Mouse (Mus musculus) left cerebral cortex, adult 18-20 months (tissue): ENCODE data around the gene Dnajb4. TPM values are rescaled to one million over a fixed set of nuclear protein-coding genes. Genes with fewer than 3 reads are reported as not detected.

Experiments
- DNase-seq, 2 experiments: peaks; one replicate each; pipeline ENCODE4 v3.0.0; 2021 to 2022; ENCODE audit warnings: low spot score in 2 of 2, mixed read lengths in 1 of 2
- total RNA-seq, 2 experiments: library from RNA; stranded (reverse); gene quantifications; 2 replicates each; pipeline ENCODE4 v1.2.3; 2021

Dnajb4 gene
- total RNA-seq, 2 experiments from 2014 or later = 74.9 to 82.4 TPM

DNA sequence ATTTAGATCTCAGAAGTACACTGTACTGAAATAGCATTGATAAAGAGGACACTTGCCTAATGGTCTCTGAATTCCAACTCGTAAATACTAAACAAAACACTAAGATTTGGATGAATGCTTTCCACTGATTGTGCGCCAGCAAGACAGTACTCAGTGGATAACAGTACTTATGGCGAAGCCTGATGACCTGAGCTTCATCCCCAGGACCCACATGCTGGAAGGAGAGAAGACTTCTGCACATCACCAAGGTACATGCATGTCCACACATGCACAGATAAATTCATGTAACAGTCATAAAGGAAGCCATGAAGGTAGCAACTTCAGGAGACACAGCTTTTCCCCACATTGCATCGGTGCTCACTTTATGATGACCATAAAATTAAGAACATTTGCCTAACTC, 31.3 kb downstream of the Dnajb4 start:
- no peak for DNase-seq

DNA sequence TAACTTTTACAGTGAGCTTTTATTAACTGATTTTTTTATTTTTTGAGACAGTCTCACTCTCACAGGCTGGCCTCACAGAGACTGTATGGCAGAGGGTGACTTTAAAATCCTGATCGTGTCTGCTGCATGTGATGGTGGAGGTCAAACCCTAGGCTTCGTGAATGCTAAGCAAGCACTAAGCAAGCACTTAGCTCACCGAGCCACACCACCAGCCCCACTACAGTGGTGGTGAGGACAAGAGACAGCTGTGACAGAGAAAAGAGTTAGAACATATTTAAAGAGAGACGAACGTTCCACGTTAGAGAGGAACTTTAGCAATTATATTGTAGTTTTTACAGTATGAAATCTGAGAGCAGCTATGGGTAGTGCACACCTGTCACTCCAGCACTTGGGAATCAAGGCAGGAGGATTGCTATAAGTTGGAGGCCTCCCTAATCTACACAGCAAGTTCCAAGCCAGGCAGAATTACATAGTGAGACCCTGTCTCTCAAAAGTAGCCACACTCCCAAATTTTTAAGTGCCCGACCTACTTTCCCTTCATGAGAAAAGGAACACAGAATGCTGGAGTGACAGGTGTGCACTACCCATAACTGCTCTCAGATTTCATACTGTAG, 37.7 kb downstream of the Dnajb4 start:
- DNase-seq = no peak

- DNase-seq = no peak
Measured at GRCm38 (mm10) chr3:152171862-152172261, 38.2 kb downstream of the Dnajb4 start.

- DNase-seq = no peak
Measured at GRCm38 (mm10) chr3:152171236-152171635, 38.9 kb downstream of the Dnajb4 start.

GRCm38 (mm10) chr3:152170407-152170806, 39.7 kb downstream of the Dnajb4 start:
- DNase-seq = no peak

DNA sequence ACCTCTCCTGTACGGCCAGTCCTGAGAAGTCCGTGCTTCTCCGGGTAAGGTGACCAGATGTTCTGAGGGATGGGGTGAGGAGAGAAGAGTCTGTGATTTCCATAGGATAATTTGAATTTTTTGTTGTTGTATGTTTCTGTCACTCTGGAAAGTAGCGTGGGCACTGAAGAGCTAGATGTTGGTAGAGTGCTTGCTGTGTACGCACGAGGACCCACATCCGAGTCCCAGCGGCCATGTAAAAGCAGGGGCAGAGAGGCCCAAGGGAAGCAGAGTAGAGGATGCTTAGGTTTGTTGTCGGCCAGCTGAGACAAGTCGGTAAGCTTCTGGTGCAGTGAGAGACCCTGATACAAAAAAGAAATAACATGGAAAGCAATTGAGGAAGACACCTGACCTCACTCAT, 42.1 kb downstream of the Dnajb4 start:
- DNase-seq = no peak

DNA sequence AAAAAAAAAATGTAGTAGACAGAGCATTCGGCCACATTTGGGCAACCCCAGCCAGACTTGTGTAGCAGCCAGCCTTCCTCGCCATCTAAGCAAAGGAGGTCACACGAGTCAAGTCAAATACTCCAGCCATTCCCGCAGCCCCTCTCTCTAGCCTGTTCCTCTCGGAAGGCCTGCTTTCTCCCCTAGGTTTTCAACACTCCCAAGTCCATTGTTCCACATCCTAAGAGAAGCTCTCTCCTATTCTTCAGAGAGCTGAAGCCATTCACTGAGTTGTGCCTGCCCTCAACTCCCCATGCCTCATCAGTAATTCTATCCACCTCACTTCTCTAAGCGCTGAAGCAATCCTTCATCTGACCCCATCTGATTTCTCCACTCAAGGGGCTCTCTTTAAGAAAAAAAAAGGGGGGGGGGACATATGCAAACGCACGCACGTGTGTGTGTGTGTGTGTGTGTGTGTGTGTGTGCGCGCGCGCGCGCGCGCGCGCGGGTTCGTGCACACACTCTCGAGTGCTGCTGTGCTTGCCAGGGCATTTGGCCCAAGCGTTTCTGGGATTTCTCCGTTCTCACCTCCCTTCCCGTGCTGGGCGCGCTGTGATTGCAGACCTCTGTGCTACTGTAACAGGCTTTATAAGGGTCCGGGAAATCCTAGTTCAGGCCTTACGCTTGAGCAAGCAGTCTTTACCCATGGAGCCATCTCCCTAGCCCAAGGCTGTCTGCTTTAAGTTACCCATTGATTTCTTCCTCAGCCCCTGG, 43.2 kb downstream of the Dnajb4 start:
- DNase-seq = no peak

DNA sequence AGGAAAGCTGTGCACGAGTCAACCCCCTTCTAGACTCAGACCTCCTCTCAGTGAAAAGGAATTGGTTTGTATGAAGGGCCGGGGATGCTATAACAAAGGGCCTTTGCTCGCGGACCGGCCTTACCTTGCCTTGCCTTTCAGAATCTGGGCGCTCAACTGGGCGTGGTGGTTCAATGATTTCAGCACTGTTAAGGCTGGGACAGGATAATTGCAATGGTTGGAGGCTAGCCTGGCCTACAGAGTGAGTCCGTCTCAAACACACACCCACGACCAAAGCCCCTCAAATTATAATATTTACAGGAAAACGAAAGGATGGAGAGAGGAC, 44.0 kb downstream of the Dnajb4 start, which contains the start of gene Gipc2:
Gipc2 (minus strand) TSS at position 132 of the 325 bp plus-strand sequence.
- no peak for DNase-seq

DNA sequence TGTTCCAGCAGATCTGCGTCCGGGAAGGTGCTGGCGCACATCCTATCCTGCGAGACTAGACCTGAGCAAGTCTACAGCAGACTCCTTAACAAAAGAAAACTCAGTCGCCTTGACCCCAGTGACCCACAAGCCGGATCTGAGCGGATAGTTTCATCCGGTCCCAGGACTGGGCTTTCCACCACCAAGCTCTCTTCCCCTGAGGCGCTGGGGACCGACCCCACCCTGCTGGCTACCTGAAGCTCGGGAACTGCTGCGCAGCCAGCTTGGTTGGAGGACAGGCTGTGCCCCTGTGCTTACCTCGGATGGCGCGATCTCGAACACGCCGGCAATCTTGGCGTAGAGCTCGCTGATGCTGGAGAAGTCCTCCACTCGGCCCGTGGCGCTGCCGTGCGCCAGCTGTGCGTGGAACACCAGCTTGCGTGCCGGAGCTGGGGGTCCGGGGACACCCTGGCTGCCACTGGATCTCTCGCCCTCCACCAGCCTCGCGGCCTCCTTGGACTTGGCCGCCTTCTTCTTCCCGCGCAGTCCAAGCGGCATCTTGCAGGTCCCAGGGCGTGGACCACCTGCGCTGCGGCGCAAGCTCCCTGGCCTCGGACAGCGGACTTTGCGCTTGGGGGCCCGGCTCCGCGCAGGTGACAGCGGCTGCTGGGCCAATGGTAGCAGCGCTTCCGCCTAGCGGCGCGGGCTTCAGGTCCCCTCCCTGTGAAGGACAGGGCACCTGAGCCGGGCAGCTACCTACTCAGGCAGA, 44.6 kb downstream of the Dnajb4 start:
- DNase-seq = peak; percentile 25 to 44

- no peak for DNase-seq
Measured at GRCm38 (mm10) chr3:152165014-152165350, 45.1 kb downstream of the Dnajb4 start.

DNA sequence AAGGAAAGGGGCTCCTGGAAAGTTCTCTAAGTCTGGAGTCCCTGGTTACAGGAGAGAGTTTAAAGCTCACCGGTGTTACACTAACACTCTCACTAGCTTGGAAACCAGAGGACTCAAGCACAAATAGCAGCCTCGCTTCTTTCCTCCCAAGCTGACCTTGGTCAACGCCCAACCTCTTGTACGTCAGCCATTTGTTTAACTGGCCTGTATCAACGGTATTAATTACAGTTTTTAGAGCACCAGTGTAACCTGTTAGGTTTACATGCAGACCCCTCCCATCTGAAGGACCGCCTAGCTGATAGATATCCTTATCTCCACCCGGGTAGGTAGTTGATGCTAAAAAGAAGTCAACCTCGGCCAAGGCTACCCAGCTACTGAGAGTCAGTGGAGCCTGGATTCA, 46.8 kb downstream of the Dnajb4 start:
- no peak for DNase-seq

GRCm38 (mm10) chr3:152160607-152161006, 49.5 kb downstream of the Dnajb4 start:
- DNase-seq = no peak

- no peak for DNase-seq
Measured at GRCm38 (mm10) chr3:152159321-152159720, 50.8 kb downstream of the Dnajb4 start.

DNA sequence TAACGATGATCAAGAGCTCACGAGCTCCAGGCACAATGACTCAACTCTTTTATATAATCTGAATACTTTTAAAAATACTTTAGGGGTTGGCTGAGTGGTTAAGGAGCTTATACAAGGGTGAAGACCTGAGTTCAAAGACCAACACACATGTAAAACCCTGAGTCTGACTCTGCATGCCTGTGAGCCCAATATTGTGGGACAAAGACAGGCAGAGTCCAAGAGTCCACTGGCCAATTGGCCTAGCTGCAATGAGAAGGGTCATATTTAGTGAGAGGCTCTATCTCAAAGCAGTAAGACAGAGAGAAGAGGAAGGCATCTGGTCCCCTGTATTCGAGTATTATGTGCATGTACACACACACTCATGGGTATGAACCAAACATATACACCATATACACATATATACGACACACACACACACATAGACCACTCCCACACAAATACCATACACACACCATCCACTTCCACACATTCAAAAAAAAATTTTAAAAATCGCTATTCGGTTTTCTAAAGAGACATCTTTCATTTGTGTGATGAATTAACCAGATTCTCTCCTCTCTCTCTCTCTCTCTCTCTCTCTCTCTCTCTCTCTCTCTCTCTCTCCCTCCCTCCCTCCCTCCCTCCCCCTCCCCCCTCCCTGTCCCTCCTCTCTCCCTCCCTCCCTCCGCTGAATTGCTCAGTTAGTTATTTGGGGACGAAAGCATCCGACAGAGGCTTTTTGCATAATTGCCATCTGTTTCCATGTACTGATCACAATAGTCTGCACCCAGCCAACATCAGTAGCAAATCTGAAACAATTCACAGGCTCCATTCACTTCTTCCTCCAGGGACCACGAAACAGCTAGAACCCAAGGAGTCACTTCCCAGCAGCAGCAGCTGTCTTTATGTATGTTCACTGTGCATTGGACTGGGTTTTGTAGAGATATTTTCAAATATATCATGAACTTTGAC, 51.5 kb downstream of the Dnajb4 start:
- DNase-seq = no peak

- no peak for DNase-seq
Measured at GRCm38 (mm10) chr3:152156816-152157496, 53.1 kb downstream of the Dnajb4 start.

- DNase-seq = peak; percentile 53 to 63
Measured at GRCm38 (mm10) chr3:152155296-152155948, 54.7 kb downstream of the Dnajb4 start.

GRCm38 (mm10) chr3:152154095-152154494, 56.0 kb downstream of the Dnajb4 start:
- DNase-seq = no peak

- no peak for DNase-seq
Measured at GRCm38 (mm10) chr3:152153152-152153551, 57.0 kb downstream of the Dnajb4 start.

DNA sequence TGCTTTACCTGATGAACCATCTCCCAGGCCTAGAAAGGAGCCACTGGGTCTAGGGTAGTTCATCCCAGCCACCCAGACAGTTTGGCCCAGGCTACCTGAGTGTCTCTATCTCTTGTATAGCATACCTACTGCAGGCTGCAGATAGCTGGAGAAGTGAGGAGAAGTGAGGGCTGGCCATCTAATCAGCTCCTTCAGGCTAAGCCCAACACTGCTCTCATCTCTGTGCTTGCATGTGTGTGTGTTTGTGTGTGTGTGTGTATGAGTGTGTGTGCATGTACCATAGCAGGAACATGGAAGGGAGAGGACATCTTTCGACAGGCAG, 57.7 kb downstream of the Dnajb4 start:
- no peak for DNase-seq
